Mouse (Mus musculus) MEL (cell line): ENCODE data around the gene Maip1. TPM values are rescaled to one million over a fixed set of nuclear protein-coding genes. Genes with fewer than 3 reads are reported as not detected.

Experiments
- DNase-seq: peaks from one replicate; pipeline ENCODE4 v3.0.0; 2011; ENCODE audit warnings: low read depth, low spot score
- H3K27ac ChIP-seq: 2 replicates; pipeline ENCODE4 v1.5.1; 2012; ENCODE audit warnings: low read depth, mild to moderate bottlenecking, control low read depth, low read length, moderate library complexity; ENCODE audit not compliant: control insufficient read depth
- H3K27me3 ChIP-seq, 2 experiments: fragments of 150-350 bp in 1 of 2; sonication (generic) in 1 of 2; 2 replicates each; pipeline ENCODE4 v1.6.1; 2012; ENCODE audit warnings: low read length in 2 of 2, mild to moderate bottlenecking in 2 of 2, improper control_type of control experiment in 1 of 2, moderate library complexity in 1 of 2; ENCODE audit not compliant: insufficient read depth in 2 of 2, control insufficient read depth in 1 of 2
- H3K36me3 ChIP-seq, 2 experiments: 2 replicates each; pipeline ENCODE4 v1.6.1; 2012 to 2014; ENCODE audit warnings: low read length in 2 of 2, improper control_type of control experiment in 1 of 2, inconsistent platforms in 1 of 2, mild to moderate bottlenecking in 1 of 2; ENCODE audit not compliant: insufficient read depth in 2 of 2, control insufficient read depth in 1 of 2
- H3K4me1 ChIP-seq, 2 experiments: fragments of 150-350 bp in 1 of 2; sonication (generic) in 1 of 2; 2 replicates each; pipeline ENCODE4 v1.6.1; 2012; ENCODE audit warnings: low read length in 2 of 2, improper control_type of control experiment in 1 of 2, mild to moderate bottlenecking in 1 of 2; ENCODE audit not compliant: insufficient read depth in 2 of 2, control insufficient read depth in 1 of 2
- H3K4me3 ChIP-seq, 2 experiments: fragments of 150-350 bp in 1 of 2; sonication (generic) in 1 of 2; 2 replicates each; pipeline ENCODE4 v1.5.1; 2012; ENCODE audit warnings: low read depth in 2 of 2, low read length in 2 of 2, mild to moderate bottlenecking in 2 of 2, moderate library complexity in 2 of 2, control low read depth in 1 of 2, improper control_type of control experiment in 1 of 2; ENCODE audit not compliant: control insufficient read depth in 1 of 2, insufficient read depth in 1 of 2
- H3K79me2 ChIP-seq: 2 replicates; pipeline ENCODE4 v1.6.1; 2012; ENCODE audit warnings: mild to moderate bottlenecking, low read length, moderate library complexity; ENCODE audit not compliant: control insufficient read depth, poor library complexity, insufficient read depth
- H3K9ac ChIP-seq: 2 replicates; pipeline ENCODE4 v1.6.1; 2012; ENCODE audit warnings: low read depth, mild to moderate bottlenecking, control low read depth, low read length, moderate library complexity; ENCODE audit not compliant: control insufficient read depth, poor library complexity, severe bottlenecking
- H3K9me3 ChIP-seq: fragments of 150-350 bp; sonication (generic); replicated peaks from 2 replicates; pipeline ENCODE4 v1.6.1; 2012; ENCODE audit warnings: mild to moderate bottlenecking, low read length, improper control_type of control experiment, moderate library complexity; ENCODE audit not compliant: insufficient read depth
- BHLHE40 ChIP-seq: IDR thresholded peaks from 2 replicates; pipeline ENCODE4 v1.6.1; 2012; ENCODE audit warnings: low read depth, mild to moderate bottlenecking, inconsistent platforms, low read length, improper control_type of control experiment, borderline replicate concordance
- CHD1 ChIP-seq: IDR thresholded peaks from 2 replicates; pipeline ENCODE4 v1.6.1; 2012; ENCODE audit warnings: low read depth, mild to moderate bottlenecking, inconsistent platforms, low read length, improper control_type of control experiment
- CHD2 ChIP-seq: IDR thresholded peaks from 2 replicates; pipeline ENCODE4 v1.6.1; 2011; ENCODE audit warnings: low read length, improper control_type of control experiment
- CTCF ChIP-seq, 3 experiments: IDR thresholded peaks in 2 of 3; conservative IDR thresholded peaks in 1 of 3; 2 replicates each; pipeline ENCODE4 v1.5.1; 2011 to 2012; ENCODE audit warnings: low read length in 3 of 3, low read depth in 2 of 3, mild to moderate bottlenecking in 2 of 3, improper control_type of control experiment in 1 of 3, inconsistent platforms in 1 of 3, mixed read lengths in 1 of 3, moderate library complexity in 1 of 3; ENCODE audit not compliant: control insufficient read depth in 1 of 3, insufficient read depth in 1 of 3, poor library complexity in 1 of 3, severe bottlenecking in 1 of 3
- E2F4 ChIP-seq: IDR thresholded peaks from 2 replicates; pipeline ENCODE4 v1.6.1; 2011; ENCODE audit warnings: low read depth, low read length, improper control_type of control experiment, borderline replicate concordance
- ETS1 ChIP-seq: IDR thresholded peaks from 2 replicates; pipeline ENCODE4 v1.6.1; 2012; ENCODE audit warnings: low read depth, mild to moderate bottlenecking, inconsistent platforms, low read length, improper control_type of control experiment, moderate library complexity
- GATA1 ChIP-seq: IDR thresholded peaks from 2 replicates; pipeline ENCODE4 v1.6.1; 2011; ENCODE audit warnings: low read depth, low read length, improper control_type of control experiment
- HCFC1 ChIP-seq: IDR thresholded peaks from 2 replicates; pipeline ENCODE4 v1.6.1; 2012; ENCODE audit warnings: low read depth, mild to moderate bottlenecking, inconsistent platforms, low read length, improper control_type of control experiment, moderate library complexity
- JUND ChIP-seq: IDR thresholded peaks from 2 replicates; pipeline ENCODE4 v1.6.1; 2011; ENCODE audit warnings: low read depth, mild to moderate bottlenecking, improper control_type of control experiment, low read length
- KAT2A ChIP-seq: conservative IDR thresholded peaks from 2 replicates; pipeline ENCODE4 v1.6.1; 2012; ENCODE audit warnings: low read depth, low read length, improper control_type of control experiment, inconsistent platforms
- MAX ChIP-seq: IDR thresholded peaks from 2 replicates; pipeline ENCODE4 v1.6.1; 2011; ENCODE audit warnings: low read length, improper control_type of control experiment
- MEF2A ChIP-seq: IDR thresholded peaks from 2 replicates; pipeline ENCODE4 v1.6.1; 2014; ENCODE audit warnings: low read depth, mild to moderate bottlenecking, inconsistent platforms, low read length, improper control_type of control experiment; ENCODE audit not compliant: poor library complexity, insufficient replicate concordance, severe bottlenecking; ENCODE audit errors: extremely low read depth
- MXI1 ChIP-seq: IDR thresholded peaks from 2 replicates; pipeline ENCODE4 v1.6.1; 2011; ENCODE audit warnings: mild to moderate bottlenecking, low read depth, low read length, improper control_type of control experiment
- POLR2A ChIP-seq, 2 experiments: IDR thresholded peaks; 2 replicates each; pipeline ENCODE4 v1.6.1; 2011 to 2012; ENCODE audit warnings: low read length in 2 of 2, mild to moderate bottlenecking in 2 of 2, control low read depth in 1 of 2, improper control_type of control experiment in 1 of 2, low read depth in 1 of 2, moderate library complexity in 1 of 2; ENCODE audit not compliant: control insufficient read depth in 1 of 2, insufficient read depth in 1 of 2, poor library complexity in 1 of 2
- POLR2AphosphoS5 ChIP-seq: IDR thresholded peaks from 2 replicates; pipeline ENCODE4 v1.6.1; 2012; ENCODE audit warnings: low read depth, borderline replicate concordance, mild to moderate bottlenecking, inconsistent platforms, low read length, moderate library complexity, mixed read lengths
- RAD21 ChIP-seq: IDR thresholded peaks from 2 replicates; pipeline ENCODE4 v1.6.1; 2011; ENCODE audit warnings: mild to moderate bottlenecking, low read depth, low read length, improper control_type of control experiment
- RCOR1 ChIP-seq: IDR thresholded peaks from 2 replicates; pipeline ENCODE4 v1.6.1; 2012; ENCODE audit warnings: low read depth, mild to moderate bottlenecking, inconsistent platforms, low read length, improper control_type of control experiment
- SIN3A ChIP-seq: IDR thresholded peaks from 2 replicates; pipeline ENCODE4 v1.6.1; 2012; ENCODE audit warnings: low read length, improper control_type of control experiment, inconsistent platforms
- TAL1 ChIP-seq: IDR thresholded peaks from 2 replicates; pipeline ENCODE4 v1.6.1; 2012; ENCODE audit warnings: mild to moderate bottlenecking, inconsistent platforms, low read length, moderate library complexity, mixed read lengths
- UBTF ChIP-seq: IDR thresholded peaks from 2 replicates; pipeline ENCODE4 v1.6.1; 2012; ENCODE audit warnings: low read depth, mild to moderate bottlenecking, inconsistent platforms, low read length, improper control_type of control experiment, moderate library complexity, borderline replicate concordance; ENCODE audit not compliant: insufficient read depth
- USF1 ChIP-seq: IDR thresholded peaks from 2 replicates; pipeline ENCODE4 v1.6.1; 2014; ENCODE audit warnings: low read depth, mild to moderate bottlenecking, inconsistent platforms, low read length, improper control_type of control experiment, moderate library complexity
- USF2 ChIP-seq, 2 experiments: IDR thresholded peaks; 2 replicates each; pipeline ENCODE4 v1.6.1; 2011 to 2012; ENCODE audit warnings: improper control_type of control experiment in 2 of 2, low read length in 2 of 2, borderline replicate concordance in 1 of 2, inconsistent platforms in 1 of 2, low read depth in 1 of 2, mild to moderate bottlenecking in 1 of 2; ENCODE audit not compliant: insufficient read depth in 1 of 2
- ZC3H11A ChIP-seq: IDR thresholded peaks from 2 replicates; pipeline ENCODE4 v1.6.1; 2012; ENCODE audit warnings: low read depth, mild to moderate bottlenecking, inconsistent platforms, low read length, improper control_type of control experiment
- ZMIZ1 ChIP-seq: IDR thresholded peaks from 2 replicates; pipeline ENCODE4 v1.6.1; 2012; ENCODE audit warnings: low read depth, mild to moderate bottlenecking, inconsistent platforms, low read length, improper control_type of control experiment, moderate library complexity
- polyA plus RNA-seq, 2 experiments: library from polyadenylated mRNA; stranded (reverse) in 1 of 2; unstranded in 1 of 2; fragments of >175 nt in 1 of 2; fragments of >200 nt in 1 of 2; gene quantifications; 2 replicates each; pipeline versions ENCODE4 v1.2.1 to v1.2.4; 2012; ENCODE audit warnings: low replicate concordance in 2 of 2, low read depth in 1 of 2; ENCODE audit not compliant: insufficient read length in 2 of 2, insufficient read depth in 1 of 2, missing spikeins in 1 of 2
- total RNA-seq: library from RNA; depleted of rRNA; stranded (reverse); fragments of 300-350 nt; gene quantifications from 2 replicates; pipeline ENCODE4 v1.2.3, GENCODE M21; 2012

Gene Maip1
- total and polyA plus RNA-seq, 3 experiments = 8.8 to 10.2 TPM; not detected in 1

DNA sequence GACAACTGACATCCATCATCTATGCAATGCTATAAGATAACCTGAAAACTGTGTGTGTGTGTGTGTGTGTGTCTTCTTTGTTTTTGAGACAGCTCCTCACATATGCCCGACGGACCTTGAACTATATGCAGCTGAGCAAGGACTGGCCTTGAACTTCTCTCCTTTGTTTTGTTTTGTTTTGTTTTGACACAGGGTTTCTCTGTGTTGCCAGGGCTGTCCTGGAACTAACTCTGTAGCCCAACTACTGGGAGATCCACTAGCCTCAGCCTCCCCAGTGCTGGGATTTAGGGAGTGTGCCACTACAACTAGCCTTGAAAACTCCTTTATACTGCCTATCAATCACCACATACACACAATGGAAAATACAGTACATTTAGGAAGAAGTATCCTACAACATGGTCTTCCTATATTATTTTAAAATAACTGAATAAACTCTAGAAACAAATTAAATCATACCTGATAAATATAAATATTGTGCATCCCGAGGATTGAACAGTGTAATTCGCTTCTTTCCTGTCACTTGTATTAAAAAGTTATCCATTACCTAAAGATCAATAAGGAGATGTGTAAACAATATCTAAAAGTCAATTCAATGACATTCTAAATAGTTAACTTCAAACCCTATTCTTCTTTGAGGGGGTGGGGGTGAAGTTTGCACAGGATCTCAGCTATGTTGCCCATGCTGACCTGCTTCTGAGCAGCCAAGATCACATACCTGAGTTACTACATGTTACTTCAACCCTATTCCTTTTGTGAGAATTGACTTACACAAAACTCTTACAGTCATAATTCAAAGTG, 14.9 kb upstream of the Maip1 start:
- H3K79me2 ChIP-seq = no peaks in the 10 kb centered on the region
- no peaks in the 10 kb centered on the region for H3K9me3 ChIP-seq
- no peaks in the 10 kb centered on the region for H3K27me3 ChIP-seq
- no peak overlapping the region for H3K27ac ChIP-seq
- no peak overlapping the region for H3K9ac ChIP-seq
- no peak overlapping the region for H3K4me3 ChIP-seq
- no peak for TF ChIP-seq E2F4
- no peak for TF ChIP-seq MXI1
- TF ChIP-seq USF2 (IDR thresholded peaks at IDR 0.05; ENCODE audit: borderline replicate concordance in 1 of 2, insufficient read depth in 1 of 2, low read depth in 1 of 2, low read length in 2 of 2) = no peak
- no peak for TF ChIP-seq USF1
- TF ChIP-seq GATA1 = no peak
- H3K4me1 ChIP-seq = no peaks in the 10 kb centered on the region
- no peak for DNase-seq
- H3K36me3 ChIP-seq = peaks cover 0 to 3% of the 10 kb centered on the region in 2 experiments; a peak in 2 of 4 replicates

DNA sequence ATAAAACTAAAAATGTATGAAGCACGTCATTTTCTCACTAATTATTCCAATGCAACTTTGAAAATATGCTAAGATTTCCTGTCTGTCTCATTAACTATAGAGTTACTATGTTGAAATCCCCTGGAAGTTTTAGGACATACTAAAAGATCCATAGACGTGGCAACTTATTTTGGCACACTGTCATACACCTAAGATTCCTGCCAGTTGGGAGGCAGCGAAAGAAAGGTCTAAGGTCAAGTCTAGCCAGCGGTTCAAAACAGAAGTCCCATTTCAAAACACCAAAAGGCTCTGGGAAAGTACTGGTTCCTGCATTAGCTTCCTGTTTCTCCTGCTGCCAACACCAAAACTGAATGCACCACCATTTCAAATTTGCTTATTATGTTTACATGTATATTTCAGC, 13.7 kb upstream of the Maip1 start:
- no peaks in the 10 kb centered on the region for H3K4me1 ChIP-seq
- TF ChIP-seq ZMIZ1 = no peak
- no peak for TF ChIP-seq CHD1
- no peak for TF ChIP-seq SIN3A
- TF ChIP-seq CTCF (IDR thresholded peaks at IDR 0.05 in 2 of 3, conservative IDR thresholded peaks at IDR 0.05 in 1 of 3; ENCODE audit: control insufficient read depth in 1 of 3, insufficient read depth in 1 of 3, low read depth in 2 of 3, low read length in 3 of 3, poor library complexity in 1 of 3, severe bottlenecking in 1 of 3) = no peak
- no peak for TF ChIP-seq CHD2
- TF ChIP-seq HCFC1 = no peak
- no peak for TF ChIP-seq POLR2AphosphoS5
- TF ChIP-seq JUND = no peak
- TF ChIP-seq USF2 (IDR thresholded peaks at IDR 0.05; ENCODE audit: borderline replicate concordance in 1 of 2, insufficient read depth in 1 of 2, low read depth in 1 of 2, low read length in 2 of 2) = no peak
- no peak for TF ChIP-seq MEF2A
- no peak for TF ChIP-seq BHLHE40
- TF ChIP-seq TAL1 = no peak
- no peak for TF ChIP-seq ETS1
- no peak for TF ChIP-seq KAT2A
- TF ChIP-seq RCOR1 = no peak
- TF ChIP-seq RAD21 = no peak
- no peak for TF ChIP-seq POLR2A (IDR thresholded peaks at IDR 0.05; ENCODE audit: control insufficient read depth in 1 of 2, insufficient read depth in 1 of 2, low read depth in 1 of 2, low read length in 2 of 2, poor library complexity in 1 of 2)
- TF ChIP-seq MAX = no peak
- TF ChIP-seq UBTF = no peak
- no peak for TF ChIP-seq ZC3H11A
- TF ChIP-seq, all 39 proteins: peak for 0
- Histone ChIP-seq H3K36me3 (peaks cover 0 to 6% of the 10 kb centered on the region in 2 experiments; a peak in 2 of 4 replicates), H3K4me3 (no peak overlapping the region), H3K9me3 (no peaks in the 10 kb centered on the region), H3K79me2 (no peaks in the 10 kb centered on the region), H3K9ac (no peak overlapping the region), H3K27ac (no peak overlapping the region), H3K27me3 (no peaks in the 10 kb centered on the region)
- no peak for DNase-seq
